Mouse (Mus musculus): ENCODE data around the gene Evpl.

The Evpl gene

DNA sequence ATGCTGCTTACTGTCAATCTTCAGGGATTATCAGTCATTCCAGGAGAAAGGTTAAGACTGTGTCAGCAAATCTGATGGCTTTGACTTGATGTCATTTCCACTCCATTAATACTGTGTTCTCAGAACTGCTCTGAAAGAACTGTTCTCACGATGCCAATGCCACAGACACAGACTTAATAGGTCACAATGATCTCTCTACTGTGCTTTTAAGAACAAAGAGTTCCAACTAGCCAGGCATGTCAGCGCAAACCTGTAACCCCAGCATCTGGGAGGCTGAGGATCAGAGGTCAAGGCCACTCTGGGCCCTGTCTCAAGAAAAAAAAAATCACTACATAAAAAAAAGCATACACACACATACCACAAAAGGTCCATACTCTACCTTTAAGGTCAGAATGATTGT lies 65.9 kb downstream of the Evpl start:
- in situ Hi-C loops (cut with MseI, MboI): no loop called here

Data from mouse trophoblast stem cell (cell line).